Mouse (Mus musculus): ENCODE data around the gene Per3. TPM values are rescaled to one million over a fixed set of nuclear protein-coding genes. Genes with fewer than 3 reads are reported as not detected.

Gene Per3
- polyA plus RNA-seq (2014; fragmentation: Nextera tagmentation; extraction: Ambion mirVana) = 6.1 and 6.6 TPM in 2 replicates

- Histone ChIP-seq H3K27ac (replicated peaks; ENCODE audit: low read depth, low read length) (no peak within 1 kb of the TSS), H3K36me3 (replicated peaks; ENCODE audit: control insufficient read depth, insufficient read depth, low read depth, low read length) (no peaks in the 10 kb centered on the region; the same call in 1 of the 2 replicates), H3K27me3 (ENCODE audit: control insufficient read depth, insufficient read depth, low read length) (no peaks in the 10 kb centered on the region), H3K9me3 (replicated peaks; ENCODE audit: control insufficient read depth, low read length) (no peaks in the 10 kb centered on the region), H3K4me2 (ENCODE audit: low read depth, low read length) (peak within 1 kb of the TSS; percentile 97), H3K9ac (replicated peaks; ENCODE audit: low read length) (peak within 1 kb of the TSS; percentile 67), H3K4me3 (ENCODE audit: low read depth, low read length) (peak within 1 kb of the TSS; percentile 54), H3K4me1 (ENCODE audit: control insufficient read depth, insufficient read depth, low read length) (no peaks in the 10 kb centered on the region)
- ATAC-seq (replicated peaks; ENCODE audit: insufficient number of reproducible peaks, low FRiP score, low TSS enrichment, low read depth) (peak; percentile 97), DNase-seq (ENCODE audit: low spot score) (peak; percentile 95)
- WGBS = under 1% methylated on average over 75 of the region's 79 CpGs
Observed at GRCm38 (mm10) chr4:151044037-151044943, at the start of gene Per3. TSS of gene Per3 (minus strand) at chr4:151044665.

- Histone ChIP-seq H3K4me3 (ENCODE audit: low read depth, low read length) (no peak within 1 kb of the TSS), H3K4me1 (ENCODE audit: control insufficient read depth, insufficient read depth, low read length) (no peaks in the 10 kb centered on the region), H3K9me3 (replicated peaks; ENCODE audit: control insufficient read depth, low read length) (no peaks in the 10 kb centered on the region), H3K27ac (replicated peaks; ENCODE audit: low read depth, low read length) (no peak within 1 kb of the TSS), H3K9ac (replicated peaks; ENCODE audit: low read length) (no peak within 1 kb of the TSS), H3K36me3 (replicated peaks; ENCODE audit: control insufficient read depth, insufficient read depth, low read depth, low read length) (no peaks in the 10 kb centered on the region; the same call in 1 of the 2 replicates), H3K27me3 (ENCODE audit: control insufficient read depth, insufficient read depth, low read length) (no peaks in the 10 kb centered on the region), H3K4me2 (ENCODE audit: low read depth, low read length) (no peak within 1 kb of the TSS)
- no peak for DNase-seq (ENCODE audit: low spot score)
- WGBS = 87% methylated on average over 7 of the region's 7 CpGs
- ATAC-seq (replicated peaks; ENCODE audit: insufficient number of reproducible peaks, low FRiP score, low TSS enrichment, low read depth) = no peak
Observed at GRCm38 (mm10) chr4:151089270-151089669, 44.8 kb upstream of the Per3 start, which contains the start of gene Gm13090. TSS of gene Gm13090 (plus strand) at chr4:151089570.

- no peak for ATAC-seq (replicated peaks; ENCODE audit: insufficient number of reproducible peaks, low FRiP score, low TSS enrichment, low read depth)
- no peak overlapping the region for H3K4me3 ChIP-seq (ENCODE audit: low read depth, low read length)
- H3K36me3 ChIP-seq (replicated peaks; ENCODE audit: control insufficient read depth, insufficient read depth, low read depth, low read length) = no peaks in the 10 kb centered on the region; the same call in 1 of the 2 replicates
Observed at GRCm38 (mm10) chr4:151088819-151089218, 44.4 kb upstream of the Per3 start.

GRCm38 (mm10) chr4:151087358-151087757 is 42.9 kb upstream of the Per3 start:
- ATAC-seq (replicated peaks; ENCODE audit: insufficient number of reproducible peaks, low FRiP score, low TSS enrichment, low read depth) = no peak
- no peak overlapping the region for H3K4me3 ChIP-seq (ENCODE audit: low read depth, low read length)
- H3K9ac ChIP-seq (replicated peaks; ENCODE audit: low read length) = no peak overlapping the region
- H3K4me2 ChIP-seq (ENCODE audit: low read depth, low read length) = no peak overlapping the region
- H3K27me3 ChIP-seq (ENCODE audit: control insufficient read depth, insufficient read depth, low read length) = no peaks in the 10 kb centered on the region
- 89% methylated on average over 1 of the region's 1 CpGs for WGBS
- H3K9me3 ChIP-seq (replicated peaks; ENCODE audit: control insufficient read depth, low read length) = no peaks in the 10 kb centered on the region
- no peak for DNase-seq (ENCODE audit: low spot score)
- H3K27ac ChIP-seq (replicated peaks; ENCODE audit: low read depth, low read length) = no peak overlapping the region
- H3K4me1 ChIP-seq (ENCODE audit: control insufficient read depth, insufficient read depth, low read length) = no peaks in the 10 kb centered on the region
- H3K36me3 ChIP-seq (replicated peaks; ENCODE audit: control insufficient read depth, insufficient read depth, low read depth, low read length) = no peaks in the 10 kb centered on the region; the same call in 1 of the 2 replicates

More at GRCm38 (mm10) chr4:151088819-151089218, 44.4 kb upstream of the Per3 start:
- H3K27ac ChIP-seq (replicated peaks; ENCODE audit: low read depth, low read length) = no peak overlapping the region
- WGBS = 89% methylated on average over 14 of the region's 14 CpGs
- H3K4me2 ChIP-seq (ENCODE audit: low read depth, low read length) = no peak overlapping the region
- no peak overlapping the region for H3K9ac ChIP-seq (replicated peaks; ENCODE audit: low read length)
- no peak for DNase-seq (ENCODE audit: low spot score)
- H3K9me3 ChIP-seq (replicated peaks; ENCODE audit: control insufficient read depth, low read length) = no peaks in the 10 kb centered on the region
- no peaks in the 10 kb centered on the region for H3K27me3 ChIP-seq (ENCODE audit: control insufficient read depth, insufficient read depth, low read length)
- no peaks in the 10 kb centered on the region for H3K4me1 ChIP-seq (ENCODE audit: control insufficient read depth, insufficient read depth, low read length)

GRCm38 (mm10) chr4:151083027-151083426 is 38.6 kb upstream of the Per3 start:
- no peaks in the 10 kb centered on the region for H3K27me3 ChIP-seq (ENCODE audit: control insufficient read depth, insufficient read depth, low read length)
- no peaks in the 10 kb centered on the region for H3K4me1 ChIP-seq (ENCODE audit: control insufficient read depth, insufficient read depth, low read length)
- DNase-seq (ENCODE audit: low spot score) (no peak), ATAC-seq (replicated peaks; ENCODE audit: insufficient number of reproducible peaks, low FRiP score, low TSS enrichment, low read depth) (no peak)
- WGBS = 85% methylated on average over 5 of the region's 5 CpGs
- H3K9ac ChIP-seq (replicated peaks; ENCODE audit: low read length) = no peak overlapping the region
- no peak overlapping the region for H3K4me2 ChIP-seq (ENCODE audit: low read depth, low read length)
- H3K36me3 ChIP-seq (replicated peaks; ENCODE audit: control insufficient read depth, insufficient read depth, low read depth, low read length) = no peaks in the 10 kb centered on the region; the same call in none of the 2 replicates
- H3K4me3 ChIP-seq (ENCODE audit: low read depth, low read length) = no peak overlapping the region
- no peaks in the 10 kb centered on the region for H3K9me3 ChIP-seq (replicated peaks; ENCODE audit: control insufficient read depth, low read length)
- H3K27ac ChIP-seq (replicated peaks; ENCODE audit: low read depth, low read length) = no peak overlapping the region

- no peaks in the 10 kb centered on the region for H3K27me3 ChIP-seq (ENCODE audit: control insufficient read depth, insufficient read depth, low read length)
- no peak for DNase-seq (ENCODE audit: low spot score)
- H3K9me3 ChIP-seq (replicated peaks; ENCODE audit: control insufficient read depth, low read length) = no peaks in the 10 kb centered on the region
- no peaks in the 10 kb centered on the region for H3K4me1 ChIP-seq (ENCODE audit: control insufficient read depth, insufficient read depth, low read length)
- 96% methylated on average over 13 of the region's 13 CpGs for WGBS
- no peak overlapping the region for H3K27ac ChIP-seq (replicated peaks; ENCODE audit: low read depth, low read length)
- H3K4me3 ChIP-seq (ENCODE audit: low read depth, low read length) = no peak overlapping the region
- no peaks in the 10 kb centered on the region; the same call in none of the 2 replicates for H3K36me3 ChIP-seq (replicated peaks; ENCODE audit: control insufficient read depth, insufficient read depth, low read depth, low read length)
- no peak for ATAC-seq (replicated peaks; ENCODE audit: insufficient number of reproducible peaks, low FRiP score, low TSS enrichment, low read depth)
- no peak overlapping the region for H3K4me2 ChIP-seq (ENCODE audit: low read depth, low read length)
- no peak overlapping the region for H3K9ac ChIP-seq (replicated peaks; ENCODE audit: low read length)
Observed at GRCm38 (mm10) chr4:151081977-151082376, 37.5 kb upstream of the Per3 start.

- H3K27me3 ChIP-seq (ENCODE audit: control insufficient read depth, insufficient read depth, low read length) = no peaks in the 10 kb centered on the region
- H3K9me3 ChIP-seq (replicated peaks; ENCODE audit: control insufficient read depth, low read length) = no peaks in the 10 kb centered on the region
- H3K4me2 ChIP-seq (ENCODE audit: low read depth, low read length) = no peak overlapping the region
- no peak for ATAC-seq (replicated peaks; ENCODE audit: insufficient number of reproducible peaks, low FRiP score, low TSS enrichment, low read depth)
- no peak overlapping the region for H3K27ac ChIP-seq (replicated peaks; ENCODE audit: low read depth, low read length)
- no peaks in the 10 kb centered on the region; the same call in none of the 2 replicates for H3K36me3 ChIP-seq (replicated peaks; ENCODE audit: control insufficient read depth, insufficient read depth, low read depth, low read length)
- no peak for DNase-seq (ENCODE audit: low spot score)
- 86% methylated on average over 2 of the region's 2 CpGs for WGBS
- H3K4me3 ChIP-seq (ENCODE audit: low read depth, low read length) = no peak overlapping the region
- H3K4me1 ChIP-seq (ENCODE audit: control insufficient read depth, insufficient read depth, low read length) = no peaks in the 10 kb centered on the region
- no peak overlapping the region for H3K9ac ChIP-seq (replicated peaks; ENCODE audit: low read length)
Observed at GRCm38 (mm10) chr4:151081355-151081754, 36.9 kb upstream of the Per3 start.

GRCm38 (mm10) chr4:151074817-151075216 is 30.4 kb upstream of the Per3 start:
- no peak for DNase-seq (ENCODE audit: low spot score)
- Histone ChIP-seq H3K9me3 (replicated peaks; ENCODE audit: control insufficient read depth, low read length) (no peaks in the 10 kb centered on the region), H3K27me3 (ENCODE audit: control insufficient read depth, insufficient read depth, low read length) (no peaks in the 10 kb centered on the region), H3K27ac (replicated peaks; ENCODE audit: low read depth, low read length) (no peak overlapping the region), H3K4me1 (ENCODE audit: control insufficient read depth, insufficient read depth, low read length) (no peaks in the 10 kb centered on the region), H3K9ac (replicated peaks; ENCODE audit: low read length) (no peak overlapping the region), H3K4me3 (ENCODE audit: low read depth, low read length) (no peak overlapping the region), H3K4me2 (ENCODE audit: low read depth, low read length) (no peak overlapping the region), H3K36me3 (replicated peaks; ENCODE audit: control insufficient read depth, insufficient read depth, low read depth, low read length) (no peaks in the 10 kb centered on the region; the same call in 1 of the 2 replicates)
- 94% methylated on average over 15 of the region's 15 CpGs for WGBS
- no peak for ATAC-seq (replicated peaks; ENCODE audit: insufficient number of reproducible peaks, low FRiP score, low TSS enrichment, low read depth)

Data from embryonic facial prominence, embryonic 11.5 days (tissue).